Mouse (Mus musculus): ENCODE results near the gene Pdrg1. TPM values are rescaled to one million over a fixed set of nuclear protein-coding genes. Genes with fewer than 3 reads are reported as not detected.

The Pdrg1 gene
- total and polyA plus RNA-seq, 2 experiments = 14.4 to 28.3 TPM

DNA sequence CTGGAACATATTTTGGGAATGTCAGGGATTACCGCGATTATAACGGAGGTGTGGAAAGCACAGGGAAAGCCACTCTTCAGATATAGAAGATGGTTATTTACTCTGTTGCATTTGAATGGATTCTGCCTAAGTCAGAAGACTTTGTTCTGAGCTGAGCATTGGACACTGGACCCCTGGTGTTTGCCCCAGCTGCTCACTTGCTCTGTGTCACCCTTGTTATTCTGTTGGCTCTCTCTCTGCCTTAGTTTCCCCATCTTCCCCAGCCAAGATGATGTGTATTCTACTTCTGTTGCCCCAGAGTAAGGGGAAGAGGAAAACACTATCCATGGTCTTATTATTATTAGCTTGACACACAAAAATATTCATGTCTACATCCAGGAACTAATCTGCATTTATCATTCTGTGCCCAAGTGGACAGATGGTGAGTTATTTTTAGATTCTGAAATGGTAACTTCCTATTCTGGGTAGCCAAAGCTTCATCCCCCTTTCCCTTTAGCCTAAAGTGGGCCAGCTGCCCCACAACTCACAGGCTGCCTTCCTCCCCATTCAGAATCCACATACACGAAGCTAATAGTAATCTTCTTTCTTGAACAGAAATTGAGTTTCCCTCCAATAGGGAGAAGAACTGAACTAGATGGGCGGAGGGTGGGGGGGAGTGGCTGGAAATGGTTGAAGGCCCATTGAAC is 18.5 kb upstream of the Pdrg1 start:
- no peak overlapping the region for H3K27ac ChIP-seq (replicated peaks; ENCODE audit: insufficient read depth, low read depth, low read length)
- H3K4me1 ChIP-seq (ENCODE audit: control insufficient read depth, insufficient read depth, low read length) = no peaks in the 10 kb centered on the region
- no peaks in the 10 kb centered on the region for H3K36me3 ChIP-seq (ENCODE audit: control insufficient read depth, insufficient read depth, low read length)
- no peak overlapping the region for H3K9ac ChIP-seq (ENCODE audit: low read depth, low read length)
- H3K27me3 ChIP-seq (ENCODE audit: control insufficient read depth, insufficient read depth, low read length) = peaks cover 18% of the 10 kb centered on the region
- 68% methylated on average over 5 of the region's 5 CpGs for WGBS
- H3K4me3 ChIP-seq (ENCODE audit: insufficient read depth, low read depth, low read length) = no peak overlapping the region
- no peak for TF ChIP-seq CTCF (IDR thresholded peaks at IDR 0.05; ENCODE audit: low read depth, low read length)
- TF ChIP-seq POLR2A (IDR thresholded peaks at IDR 0.05; ENCODE audit: extremely low read depth, insufficient read depth, low read length) = no peak
- no peaks in the 10 kb centered on the region for H3K79me2 ChIP-seq (ENCODE audit: control insufficient read depth, insufficient read depth, low read length)
- no peak for DNase-seq (ENCODE audit: extremely low read depth, low read depth, low spot score)

DNA sequence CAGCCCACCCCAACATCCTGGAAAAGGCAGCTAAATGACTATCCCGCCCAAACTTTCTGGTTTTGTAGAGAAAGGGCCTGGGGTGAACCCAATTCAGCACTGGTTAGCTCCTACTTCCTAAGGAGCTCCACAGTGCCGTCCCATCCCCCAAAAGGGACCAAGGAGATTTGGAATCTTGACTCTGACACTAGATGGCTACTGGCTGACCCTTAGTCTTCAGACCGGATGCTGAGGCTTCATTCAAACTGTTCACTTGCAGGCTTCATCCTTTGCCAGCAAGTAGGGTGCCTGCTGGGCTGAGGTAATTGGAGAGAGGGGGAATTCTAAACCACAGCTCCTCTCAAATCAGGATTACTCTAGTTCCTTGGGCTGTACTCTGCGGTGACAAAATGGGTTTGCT is 17.7 kb upstream of the Pdrg1 start:
- Histone ChIP-seq H3K36me3 (ENCODE audit: control insufficient read depth, insufficient read depth, low read length) (no peaks in the 10 kb centered on the region), H3K9ac (ENCODE audit: low read depth, low read length) (no peak overlapping the region), H3K27me3 (ENCODE audit: control insufficient read depth, insufficient read depth, low read length) (peaks cover 17% of the 10 kb centered on the region), H3K4me3 (ENCODE audit: insufficient read depth, low read depth, low read length) (no peak overlapping the region), H3K79me2 (ENCODE audit: control insufficient read depth, insufficient read depth, low read length) (no peaks in the 10 kb centered on the region), H3K4me1 (ENCODE audit: control insufficient read depth, insufficient read depth, low read length) (no peaks in the 10 kb centered on the region), H3K27ac (replicated peaks; ENCODE audit: insufficient read depth, low read depth, low read length) (no peak overlapping the region)
- no peak for DNase-seq (ENCODE audit: extremely low read depth, low read depth, low spot score)
- TF ChIP-seq POLR2A (IDR thresholded peaks at IDR 0.05; ENCODE audit: extremely low read depth, insufficient read depth, low read length) = no peak
- WGBS = 25% methylated on average over 4 of the region's 4 CpGs

DNA sequence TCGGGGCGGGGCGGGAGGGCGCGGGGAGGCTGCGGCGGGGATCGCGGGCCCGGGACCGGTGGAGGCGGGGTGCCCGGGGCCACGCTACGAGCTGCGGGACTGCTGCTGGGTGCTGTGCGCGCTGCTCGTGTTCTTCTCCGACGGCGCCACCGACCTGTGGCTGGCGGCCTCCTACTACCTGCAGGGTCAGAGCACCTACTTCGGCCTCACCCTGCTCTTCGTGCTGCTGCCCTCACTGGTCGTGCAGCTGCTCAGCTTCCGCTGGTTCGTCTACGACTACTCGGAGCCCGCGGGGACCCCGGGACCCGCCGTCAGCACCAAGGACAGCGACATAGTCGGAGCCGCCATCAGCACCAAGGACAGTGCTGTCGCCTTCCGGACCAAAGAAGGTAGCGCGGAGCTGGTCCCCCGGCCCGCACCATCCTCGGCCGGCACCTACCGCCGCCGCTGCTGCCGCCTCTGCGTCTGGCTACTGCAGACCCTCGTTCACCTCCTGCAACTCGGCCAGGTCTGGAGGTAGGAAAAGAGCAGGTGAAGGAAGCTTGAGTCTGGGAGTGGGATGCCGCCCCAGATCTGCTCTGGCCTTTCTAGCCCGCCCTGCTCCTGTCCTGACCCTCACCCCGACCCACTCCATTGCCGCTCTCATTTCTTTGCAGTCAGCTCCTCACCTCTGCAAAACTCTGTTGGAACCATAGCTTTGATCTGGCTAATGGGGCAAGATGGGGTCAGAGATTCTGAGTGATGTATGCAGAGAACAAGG is 17.0 kb upstream of the Pdrg1 start:
- H3K79me2 ChIP-seq (ENCODE audit: control insufficient read depth, insufficient read depth, low read length) = no peaks in the 10 kb centered on the region
- no peaks in the 10 kb centered on the region for H3K36me3 ChIP-seq (ENCODE audit: control insufficient read depth, insufficient read depth, low read length)
- 4% methylated on average over 56 of the region's 58 CpGs for WGBS
- no peaks in the 10 kb centered on the region for H3K4me1 ChIP-seq (ENCODE audit: control insufficient read depth, insufficient read depth, low read length)
- TF ChIP-seq POLR2A (IDR thresholded peaks at IDR 0.05; ENCODE audit: extremely low read depth, insufficient read depth, low read length) (no peak), CTCF (IDR thresholded peaks at IDR 0.05; ENCODE audit: low read depth, low read length) (no peak)
- no peak for DNase-seq (ENCODE audit: extremely low read depth, low read depth, low spot score)
- no peak overlapping the region for H3K27ac ChIP-seq (replicated peaks; ENCODE audit: insufficient read depth, low read depth, low read length)
- peaks cover 15% of the 10 kb centered on the region for H3K27me3 ChIP-seq (ENCODE audit: control insufficient read depth, insufficient read depth, low read length)
- H3K4me3 ChIP-seq (ENCODE audit: insufficient read depth, low read depth, low read length) = no peak overlapping the region
- H3K9ac ChIP-seq (ENCODE audit: low read depth, low read length) = no peak overlapping the region

DNA sequence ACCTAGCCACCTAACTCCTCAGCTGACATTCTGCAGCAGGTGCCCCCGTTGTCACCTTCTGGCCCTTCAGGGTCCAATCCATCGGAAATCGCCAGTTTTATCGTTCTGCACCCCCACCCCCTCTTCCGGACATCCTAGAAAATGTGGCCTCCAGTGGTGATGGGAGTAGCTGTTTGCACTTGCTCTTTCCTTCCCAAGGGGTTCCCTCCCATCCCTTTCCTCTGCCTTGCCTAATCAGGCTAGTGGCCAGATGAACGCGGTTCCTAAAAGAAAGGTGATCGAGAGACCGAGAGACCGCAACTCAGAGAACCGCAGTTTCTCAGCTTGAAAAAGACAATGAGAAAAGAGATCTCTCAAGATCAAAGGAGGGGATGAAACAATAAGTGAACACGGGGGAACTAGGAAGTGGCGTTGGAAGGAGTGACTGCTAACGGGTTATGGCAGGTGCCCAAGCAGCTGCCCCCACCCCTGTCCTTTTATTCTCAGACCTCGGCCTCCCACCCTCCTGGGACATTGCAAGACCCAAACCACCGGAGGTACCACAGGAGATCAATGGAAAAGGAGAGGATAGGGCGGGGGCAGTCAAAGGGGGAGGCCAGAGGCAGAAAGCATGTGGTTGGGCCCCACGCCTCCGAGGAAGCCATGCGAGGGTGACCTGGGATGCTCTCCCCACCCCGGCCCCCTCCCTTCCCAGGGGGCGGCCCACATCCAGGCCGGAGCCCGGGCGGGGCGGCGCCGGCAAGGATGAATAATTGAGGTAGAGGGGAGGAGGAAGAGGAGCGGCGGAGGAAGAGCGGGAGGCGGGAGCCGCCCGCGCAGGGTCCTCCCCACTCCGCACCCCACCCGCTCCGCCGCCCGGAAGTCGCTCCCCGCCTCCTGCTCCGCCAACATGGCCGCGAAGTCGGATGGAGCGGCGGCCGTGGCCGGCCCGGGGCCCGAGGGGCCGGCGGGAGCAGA is 16.2 kb upstream of the Pdrg1 start, which contains the start of gene Xkr7:
Xkr7 (plus strand) TSS at position 727 of the 957 bp plus-strand sequence.
- H3K4me3 ChIP-seq (ENCODE audit: insufficient read depth, low read depth, low read length) = no peak within 1 kb of the TSS
- no peak within 1 kb of the TSS for H3K9ac ChIP-seq (ENCODE audit: low read depth, low read length)
- no peaks in the 10 kb centered on the region for H3K4me1 ChIP-seq (ENCODE audit: control insufficient read depth, insufficient read depth, low read length)
- H3K27me3 ChIP-seq (ENCODE audit: control insufficient read depth, insufficient read depth, low read length) = peaks cover 15% of the 10 kb centered on the region
- H3K79me2 ChIP-seq (ENCODE audit: control insufficient read depth, insufficient read depth, low read length) = no peaks in the 10 kb centered on the region
- DNase-seq (ENCODE audit: extremely low read depth, low read depth, low spot score) = no peak
- WGBS = 6% methylated on average over 41 of the region's 54 CpGs
- no peaks in the 10 kb centered on the region for H3K36me3 ChIP-seq (ENCODE audit: control insufficient read depth, insufficient read depth, low read length)
- no peak within 1 kb of the TSS for H3K27ac ChIP-seq (replicated peaks; ENCODE audit: insufficient read depth, low read depth, low read length)
- TF ChIP-seq CTCF (IDR thresholded peaks at IDR 0.05; ENCODE audit: low read depth, low read length) (no peak), POLR2A (IDR thresholded peaks at IDR 0.05; ENCODE audit: extremely low read depth, insufficient read depth, low read length) (no peak)

- Histone ChIP-seq H3K9ac (ENCODE audit: low read depth, low read length) (no peak overlapping the region), H3K4me3 (ENCODE audit: insufficient read depth, low read depth, low read length) (no peak overlapping the region), H3K36me3 (ENCODE audit: control insufficient read depth, insufficient read depth, low read length) (no peaks in the 10 kb centered on the region), H3K4me1 (ENCODE audit: control insufficient read depth, insufficient read depth, low read length) (no peaks in the 10 kb centered on the region), H3K27me3 (ENCODE audit: control insufficient read depth, insufficient read depth, low read length) (peaks cover 15% of the 10 kb centered on the region), H3K27ac (replicated peaks; ENCODE audit: insufficient read depth, low read depth, low read length) (no peak overlapping the region), H3K79me2 (ENCODE audit: control insufficient read depth, insufficient read depth, low read length) (no peaks in the 10 kb centered on the region)
- DNase-seq (ENCODE audit: extremely low read depth, low read depth, low spot score) = no peak
- 23% methylated on average over 4 of the region's 4 CpGs for WGBS
- TF ChIP-seq POLR2A (IDR thresholded peaks at IDR 0.05; ENCODE audit: extremely low read depth, insufficient read depth, low read length) (no peak), CTCF (IDR thresholded peaks at IDR 0.05; ENCODE audit: low read depth, low read length) (no peak)
Observed at GRCm38 (mm10) chr2:153030422-153030821, 15.2 kb upstream of the Pdrg1 start.

Measured in liver, adult 2 months (tissue).